ENCODE assay signal across 7 mouse cellular contexts in genomic region chr1:46278911-46279565, GRCm38 (mm10).
DNase-seq lines count a peak whose midpoint lies in the region; ATAC-seq lines count a peak whose summit lies in the region.
"Not testable (repeated sequence)": the region's sequence is repeated elsewhere in the genome, so short reads cannot be mapped to it uniquely, and the experiment has no call there.

No protein-coding gene starts in this region.

- not testable (repeated sequence) for H3K27me3 ChIP-seq in embryonic facial prominence, embryonic 11.5 days (ENCODE audit: control insufficient read depth, insufficient read depth, low read length); forebrain, embryonic 15.5 days; hindbrain, embryonic 15.5 days; limb, embryonic 13.5 days; lung, embryonic 15.5 days; neural tube, embryonic 14.5 days (ENCODE audit: control insufficient read depth, insufficient read depth, low read length)

- WGBS in embryonic facial prominence, embryonic 11.5 days = 73% methylated on average over 1 of the region's 1 CpGs
- WGBS in forebrain, embryonic 15.5 days = 64% methylated on average over 1 of the region's 1 CpGs
- 81% methylated on average over 1 of the region's 1 CpGs for WGBS in hindbrain, embryonic 15.5 days
- WGBS in limb, embryonic 13.5 days = 26% methylated on average over 1 of the region's 1 CpGs
- WGBS in lung, embryonic 15.5 days = 88% methylated on average over 1 of the region's 1 CpGs
- WGBS in neural tube, embryonic 14.5 days = 70% methylated on average over 1 of the region's 1 CpGs

- not testable (repeated sequence) for H3K4me1 ChIP-seq in embryonic facial prominence, embryonic 11.5 days (ENCODE audit: control insufficient read depth, insufficient read depth, low read length); forebrain, embryonic 15.5 days; hindbrain, embryonic 15.5 days (replicated peaks); lung, embryonic 15.5 days; neural tube, embryonic 14.5 days (ENCODE audit: control insufficient read depth, insufficient read depth, low read length)
- H3K4me1 ChIP-seq in limb, embryonic 13.5 days = peaks cover 11% of the 10 kb centered on the region

- not testable (repeated sequence) for H3K4me2 ChIP-seq in embryonic facial prominence, embryonic 11.5 days (ENCODE audit: low read depth, low read length); forebrain, embryonic 15.5 days (replicated peaks); hindbrain, embryonic 15.5 days; limb, embryonic 13.5 days (replicated peaks); lung, embryonic 15.5 days; neural tube, embryonic 14.5 days (ENCODE audit: low read depth, low read length)

- peak; percentile 30 for DNase-seq in embryonic facial prominence, embryonic 11.5 days (ENCODE audit: low spot score)
- DNase-seq in layer of hippocampus, adult 9-11 months = peak; percentile 19

- H3K4me3 ChIP-seq in embryonic facial prominence, embryonic 11.5 days (ENCODE audit: low read depth, low read length); forebrain, embryonic 15.5 days; hindbrain, embryonic 15.5 days; limb, embryonic 13.5 days; lung, embryonic 15.5 days; neural tube, embryonic 14.5 days (ENCODE audit: low read depth, low read length): not testable (repeated sequence)

- not testable (repeated sequence) for H3K9ac ChIP-seq in embryonic facial prominence, embryonic 11.5 days (replicated peaks; ENCODE audit: low read length); forebrain, embryonic 15.5 days (replicated peaks); hindbrain, embryonic 15.5 days; limb, embryonic 13.5 days; lung, embryonic 15.5 days; neural tube, embryonic 14.5 days (replicated peaks; ENCODE audit: low read depth, low read length)

- not testable (repeated sequence) for H3K36me3 ChIP-seq in embryonic facial prominence, embryonic 11.5 days (replicated peaks; ENCODE audit: control insufficient read depth, insufficient read depth, low read depth, low read length); forebrain, embryonic 15.5 days; hindbrain, embryonic 15.5 days; limb, embryonic 13.5 days; lung, embryonic 15.5 days; neural tube, embryonic 14.5 days (ENCODE audit: control insufficient read depth, insufficient read depth, low read length)

- not testable (repeated sequence) for H3K27ac ChIP-seq in embryonic facial prominence, embryonic 11.5 days (replicated peaks; ENCODE audit: low read depth, low read length); forebrain, embryonic 15.5 days (replicated peaks); hindbrain, embryonic 15.5 days (replicated peaks); limb, embryonic 13.5 days; lung, embryonic 15.5 days; neural tube, embryonic 14.5 days (ENCODE audit: low read depth, low read length)

- not testable (repeated sequence) for H3K9me3 ChIP-seq in embryonic facial prominence, embryonic 11.5 days (replicated peaks; ENCODE audit: control insufficient read depth, low read length); forebrain, embryonic 15.5 days; hindbrain, embryonic 15.5 days; limb, embryonic 13.5 days; lung, embryonic 15.5 days; neural tube, embryonic 14.5 days (ENCODE audit: control insufficient read depth, low read length)

- ATAC-seq in embryonic facial prominence, embryonic 11.5 days (replicated peaks; ENCODE audit: insufficient number of reproducible peaks, low FRiP score, low TSS enrichment, low read depth) = not testable (repeated sequence)
- peak; percentile 57; the same call in 1 of the 2 replicates for ATAC-seq in forebrain, embryonic 15.5 days (replicated peaks)
- peak; percentile 56; the same call in 1 of the 2 replicates for ATAC-seq in hindbrain, embryonic 15.5 days (ENCODE audit: low FRiP score, low read depth)
- ATAC-seq in limb, embryonic 13.5 days (ENCODE audit: low FRiP score, low read depth) = peak; percentile 70
- ATAC-seq in lung, embryonic 15.5 days (ENCODE audit: borderline replicate concordance, extremely low read depth, low FRiP score, low TSS enrichment) = peak; percentile 52; the same call in 1 of the 2 replicates
- ATAC-seq in neural tube, embryonic 14.5 days (ENCODE audit: low read depth) = peak; percentile 41
